Mouse (Mus musculus) hindbrain, embryonic 15.5 days (tissue): Measurements from ENCODE around the gene Nlrp3. TPM values are rescaled to one million over a fixed set of nuclear protein-coding genes. Genes with fewer than 3 reads are reported as not detected.

Experiments
- ATAC-seq: fragments of 200-750 bp; cut with Nextera tagmentation; 2 replicates; pipeline ENCODE4 v1.8.0; 2017; ENCODE audit warnings: low read depth, moderate number of reproducible peaks, moderate TSS enrichment; ENCODE audit not compliant: low FRiP score
- H3K27ac ChIP-seq: fragments of 300-500 bp; sonication (generic); replicated peaks from 2 replicates; pipeline ENCODE4 v1.5.1; 2015; ENCODE audit warnings: mild to moderate bottlenecking, inconsistent platforms
- H3K27me3 ChIP-seq: fragments of 300-500 bp; sonication (generic); 2 replicates; pipeline ENCODE4 v1.6.1; 2015; ENCODE audit warnings: control low read depth, inconsistent platforms
- H3K36me3 ChIP-seq: fragments of 300-500 bp; sonication (generic); 2 replicates; pipeline ENCODE4 v1.6.1; 2015; ENCODE audit warnings: control low read depth, inconsistent platforms
- H3K4me1 ChIP-seq: fragments of 300-500 bp; sonication (generic); replicated peaks from 2 replicates; pipeline ENCODE4 v1.6.1; 2015; ENCODE audit warnings: control low read depth, inconsistent platforms
- H3K4me2 ChIP-seq: fragments of 300-500 bp; sonication (generic); 2 replicates; pipeline ENCODE4 v1.6.1; 2015; ENCODE audit warnings: moderate library complexity, mild to moderate bottlenecking, inconsistent platforms
- H3K4me3 ChIP-seq: fragments of 300-500 bp; sonication (generic); 2 replicates; pipeline ENCODE4 v1.5.1; 2015; ENCODE audit warnings: mild to moderate bottlenecking, inconsistent platforms
- H3K9ac ChIP-seq: fragments of 300-500 bp; sonication (generic); 2 replicates; pipeline ENCODE4 v1.6.1; 2015; ENCODE audit warnings: inconsistent platforms
- H3K9me3 ChIP-seq: fragments of 300-500 bp; sonication (generic); 2 replicates; pipeline ENCODE4 v1.6.1; 2016; ENCODE audit warnings: control low read depth, inconsistent platforms
- WGBS: fragments of 180-500 bp; shearing (Covaris S2); methylation state at CpG from one replicate; pipeline ENCODE4 v1.1.7; 2015; 5-methylcytosine and 5-hydroxymethylcytosine counted together
- polyA plus RNA-seq: library from polyadenylated mRNA; unstranded; fragments of >200 nt; fragmentation: Nextera tagmentation; extraction: Ambion mirVana; gene quantifications from 2 replicates; pipeline ENCODE4 v1.2.1, GENCODE M21; 2015

Gene Nlrp3
- polyA plus RNA-seq, 1 experiment from 2014 or later = 0.23 TPM

DNA sequence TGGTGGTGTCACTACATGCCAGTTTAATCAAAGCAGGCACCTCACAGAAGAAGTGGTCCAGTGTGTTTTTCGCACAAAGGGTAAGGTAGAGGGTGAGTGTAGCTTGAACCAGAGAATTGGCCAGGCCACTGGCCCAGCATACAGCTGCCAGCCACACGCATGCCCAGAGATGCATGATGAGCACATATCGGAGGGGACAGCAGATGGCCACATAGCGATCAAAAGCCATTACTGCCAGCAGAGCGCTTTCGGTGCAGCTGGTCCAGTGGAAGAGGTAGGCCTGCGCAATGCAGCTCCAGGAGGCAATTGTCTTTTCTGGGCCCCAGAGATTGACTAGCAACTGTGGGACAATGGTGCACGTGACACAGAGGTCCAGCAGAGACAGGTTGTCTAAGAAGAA, 48.1 kb downstream of the Nlrp3 start:
- 71% methylated on average over 8 of the region's 8 CpGs for WGBS
- ATAC-seq = no peak
- Histone ChIP-seq H3K36me3 (no peaks in the 10 kb centered on the region), H3K4me3 (no peak overlapping the region), H3K27me3 (no peaks in the 10 kb centered on the region), H3K9ac (no peak overlapping the region), H3K4me1 (no peaks in the 10 kb centered on the region), H3K27ac (no peak overlapping the region), H3K9me3 (no peaks in the 10 kb centered on the region), H3K4me2 (no peak overlapping the region)

DNA sequence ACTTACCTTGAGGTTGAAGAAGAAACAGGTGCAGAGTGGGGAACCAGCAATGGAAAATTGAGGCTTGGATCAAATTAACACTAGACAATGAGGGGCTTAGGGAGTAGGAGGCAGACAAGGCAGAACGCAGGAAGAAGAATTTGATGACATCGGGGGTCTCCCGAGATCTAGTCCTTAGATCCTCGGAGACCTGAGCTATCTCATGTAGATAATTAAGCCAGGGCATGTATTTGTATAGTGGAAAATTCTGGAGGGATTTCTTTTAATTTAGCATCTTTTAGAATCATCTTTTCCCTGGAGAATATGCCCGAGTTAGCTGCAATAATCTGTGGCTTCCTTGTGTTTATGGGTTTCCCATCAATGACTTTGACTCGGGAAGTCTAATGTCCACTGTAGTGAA, 51.8 kb downstream of the Nlrp3 start, which contains the start of gene Olfr223:
Olfr223 (minus strand) TSS at position 101 of the 400 bp plus-strand sequence.
- Histone ChIP-seq H3K4me3 (no peak within 1 kb of the TSS), H3K9me3 (no peaks in the 10 kb centered on the region), H3K4me2 (no peak within 1 kb of the TSS), H3K9ac (no peak within 1 kb of the TSS), H3K36me3 (no peaks in the 10 kb centered on the region), H3K27ac (no peak within 1 kb of the TSS), H3K4me1 (no peaks in the 10 kb centered on the region), H3K27me3 (no peaks in the 10 kb centered on the region)
- WGBS = 81% methylated on average over 6 of the region's 6 CpGs
- no peak for ATAC-seq

DNA sequence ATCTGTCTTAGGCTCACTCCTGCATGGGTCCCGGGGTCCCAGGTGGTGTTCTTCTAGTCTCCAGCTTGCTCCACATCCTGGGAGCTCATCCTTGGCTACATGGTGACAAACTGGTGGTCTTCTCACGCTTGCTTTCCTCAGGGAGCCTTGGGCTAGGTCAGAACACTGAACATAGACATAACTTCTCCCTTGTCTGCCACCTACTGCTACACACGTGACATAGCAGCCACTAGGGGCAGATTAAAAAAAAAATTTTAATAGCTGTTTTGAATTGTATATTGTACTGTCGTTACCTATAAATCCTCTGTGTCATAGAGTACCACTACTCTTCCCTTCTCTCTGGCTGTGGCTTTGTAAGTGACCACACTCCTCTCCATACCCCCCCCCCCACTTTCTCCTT, 54.7 kb downstream of the Nlrp3 start:
- 50% methylated on average over 4 of the region's 4 CpGs for WGBS
- H3K4me1 ChIP-seq = no peaks in the 10 kb centered on the region
- no peak overlapping the region for H3K4me2 ChIP-seq
- ATAC-seq = no peak
- no peak overlapping the region for H3K4me3 ChIP-seq
- no peak overlapping the region for H3K27ac ChIP-seq
- H3K9me3 ChIP-seq = no peaks in the 10 kb centered on the region
- H3K9ac ChIP-seq = no peak overlapping the region
- H3K27me3 ChIP-seq = no peaks in the 10 kb centered on the region
- H3K36me3 ChIP-seq = no peaks in the 10 kb centered on the region

DNA sequence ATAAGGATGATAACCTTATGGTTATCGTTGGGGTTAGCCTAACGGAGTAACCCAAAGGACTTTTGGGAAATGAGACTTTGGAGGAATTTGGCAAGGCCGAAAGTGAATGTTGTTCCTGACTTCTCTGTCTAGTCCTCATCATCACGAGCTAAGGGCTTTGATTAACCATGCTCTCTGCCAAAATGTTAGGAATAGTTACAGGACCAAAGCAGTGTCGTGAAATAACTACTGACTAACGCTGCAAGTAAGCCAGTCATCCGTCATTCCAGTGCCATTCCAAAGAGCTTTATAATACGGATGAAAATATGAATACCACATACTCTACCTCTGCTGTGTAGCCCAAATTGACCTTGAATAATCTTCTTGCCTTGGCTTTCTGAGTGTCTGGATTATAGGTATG, 55.6 kb downstream of the Nlrp3 start:
- WGBS = 85% methylated on average over 8 of the region's 8 CpGs
- H3K4me2 ChIP-seq = no peak overlapping the region
- H3K4me1 ChIP-seq = no peaks in the 10 kb centered on the region
- H3K36me3 ChIP-seq = no peaks in the 10 kb centered on the region
- no peak overlapping the region for H3K27ac ChIP-seq
- no peaks in the 10 kb centered on the region for H3K27me3 ChIP-seq
- no peak for ATAC-seq
- H3K4me3 ChIP-seq = no peak overlapping the region
- H3K9ac ChIP-seq = no peak overlapping the region
- H3K9me3 ChIP-seq = no peaks in the 10 kb centered on the region

DNA sequence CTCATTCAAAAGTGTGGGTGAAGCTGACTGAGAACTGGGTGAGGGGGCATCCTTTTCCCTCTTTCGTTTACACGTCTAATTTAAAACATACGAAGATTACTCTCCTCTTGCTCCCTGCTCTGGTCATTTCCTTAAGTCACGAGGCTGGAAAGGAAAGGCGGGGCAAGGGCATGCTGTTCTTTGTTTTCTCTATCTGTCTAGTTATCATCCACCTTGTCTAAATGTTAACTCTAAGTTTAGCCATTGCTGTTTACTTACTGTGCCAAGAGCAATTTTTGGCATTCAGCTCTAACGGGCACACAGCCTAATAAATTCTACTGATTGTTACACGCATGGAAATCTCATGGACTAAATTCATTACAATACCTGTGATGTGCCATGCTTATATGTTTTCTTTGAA, 57.8 kb downstream of the Nlrp3 start:
- Histone ChIP-seq H3K9ac (no peak overlapping the region), H3K36me3 (no peaks in the 10 kb centered on the region), H3K4me2 (no peak overlapping the region), H3K4me1 (no peaks in the 10 kb centered on the region), H3K27me3 (no peaks in the 10 kb centered on the region), H3K27ac (no peak overlapping the region), H3K4me3 (no peak overlapping the region), H3K9me3 (no peaks in the 10 kb centered on the region)
- ATAC-seq = no peak
- 78% methylated on average over 7 of the region's 7 CpGs for WGBS

DNA sequence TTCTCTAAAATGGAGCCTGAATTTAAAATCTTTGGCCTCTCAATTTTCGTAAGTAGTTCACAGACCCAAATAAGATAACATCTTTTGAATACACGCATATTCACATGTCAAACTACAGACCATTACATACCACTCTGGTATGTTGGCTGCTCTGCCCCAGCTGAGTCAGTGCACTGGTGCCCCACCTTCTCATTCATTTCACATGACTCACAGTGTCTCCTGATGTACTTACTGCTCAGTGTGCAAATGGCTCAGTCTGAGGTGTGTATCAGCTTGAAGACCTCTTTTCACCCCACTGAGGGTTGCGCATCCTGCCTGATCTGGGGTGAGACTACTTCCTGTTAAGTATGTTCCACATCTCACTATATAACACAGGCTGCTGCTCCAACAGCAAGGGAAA, 59.5 kb downstream of the Nlrp3 start:
- Histone ChIP-seq H3K9me3 (no peaks in the 10 kb centered on the region), H3K27me3 (no peaks in the 10 kb centered on the region), H3K9ac (no peak overlapping the region), H3K4me1 (no peaks in the 10 kb centered on the region), H3K36me3 (no peaks in the 10 kb centered on the region), H3K4me2 (no peak overlapping the region), H3K27ac (no peak overlapping the region), H3K4me3 (no peak overlapping the region)
- 95% methylated on average over 3 of the region's 3 CpGs for WGBS
- ATAC-seq = no peak

DNA sequence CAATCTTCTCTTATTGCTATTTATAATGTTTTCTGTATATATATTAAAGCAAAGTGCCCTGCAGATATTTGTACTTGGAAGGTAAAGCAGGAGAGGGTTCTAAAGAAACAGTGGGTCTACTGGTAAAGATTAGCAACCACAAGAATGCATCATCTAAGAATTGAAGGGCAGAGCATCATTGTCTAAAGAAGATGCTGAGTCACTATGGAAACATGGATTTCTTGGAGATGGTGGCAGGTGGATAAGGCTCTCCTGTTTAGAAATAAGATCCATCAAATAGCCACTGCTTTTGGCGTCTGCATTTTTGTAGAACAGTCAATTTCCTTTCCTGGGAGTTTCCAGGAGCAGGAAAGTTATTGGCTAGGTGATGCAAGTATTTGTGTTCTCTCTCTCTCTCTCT, 60.9 kb downstream of the Nlrp3 start:
- Histone ChIP-seq H3K9ac (no peak overlapping the region), H3K27me3 (no peaks in the 10 kb centered on the region), H3K4me3 (no peak overlapping the region), H3K27ac (no peak overlapping the region), H3K9me3 (no peaks in the 10 kb centered on the region), H3K4me1 (no peaks in the 10 kb centered on the region), H3K36me3 (no peaks in the 10 kb centered on the region), H3K4me2 (no peak overlapping the region)
- WGBS = 78% methylated on average over 1 of the region's 1 CpGs
- no peak for ATAC-seq

DNA sequence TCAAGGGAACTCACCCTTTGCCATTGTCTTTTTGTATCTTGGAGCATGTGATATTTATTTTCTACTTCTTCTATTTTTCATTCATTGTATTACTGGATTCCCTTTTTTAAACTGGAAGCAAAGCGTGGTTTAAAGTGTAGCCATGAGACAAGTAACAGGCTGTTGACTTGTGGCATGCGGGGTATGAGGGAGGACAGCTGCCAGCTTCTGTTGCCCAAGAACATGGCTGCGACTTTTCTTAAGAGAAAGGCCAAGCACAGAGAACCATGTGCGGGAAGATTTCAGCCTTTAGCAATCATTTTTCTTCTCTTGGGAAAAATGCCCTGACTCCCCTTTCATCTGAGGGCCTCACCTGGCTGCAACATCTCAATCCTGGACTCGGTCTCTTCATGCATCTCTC, 70.3 kb downstream of the Nlrp3 start:
- no peaks in the 10 kb centered on the region for H3K27me3 ChIP-seq
- 91% methylated on average over 5 of the region's 5 CpGs for WGBS
- H3K9ac ChIP-seq = no peak overlapping the region
- no peak overlapping the region for H3K27ac ChIP-seq
- H3K4me3 ChIP-seq = no peak overlapping the region
- H3K36me3 ChIP-seq = no peaks in the 10 kb centered on the region
- no peak for ATAC-seq
- no peaks in the 10 kb centered on the region for H3K4me1 ChIP-seq
- H3K4me2 ChIP-seq = no peak overlapping the region
- H3K9me3 ChIP-seq = no peaks in the 10 kb centered on the region

DNA sequence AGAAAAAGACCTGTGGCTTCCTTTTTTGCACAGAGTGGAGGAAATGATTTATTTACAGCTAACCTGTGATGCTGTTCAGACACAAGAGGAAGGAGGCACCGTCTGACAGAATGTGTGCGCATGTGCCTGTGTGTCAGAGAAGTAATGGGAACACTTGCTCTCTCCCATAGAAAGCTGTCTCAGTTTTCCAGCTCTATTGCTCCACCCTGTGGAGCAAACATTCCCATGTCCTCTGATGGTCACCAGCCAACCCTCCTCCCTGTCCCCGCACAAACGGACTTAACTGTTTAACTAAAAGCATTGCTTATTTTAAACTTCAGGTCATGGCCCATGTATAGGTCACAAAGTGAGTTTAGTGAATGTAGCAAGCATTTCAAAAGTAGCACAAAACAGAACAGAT, 72.8 kb downstream of the Nlrp3 start:
- no peaks in the 10 kb centered on the region for H3K36me3 ChIP-seq
- H3K9me3 ChIP-seq = no peaks in the 10 kb centered on the region
- no peak overlapping the region for H3K9ac ChIP-seq
- no peak overlapping the region for H3K4me3 ChIP-seq
- ATAC-seq = no peak
- H3K4me2 ChIP-seq = no peak overlapping the region
- H3K4me1 ChIP-seq = no peaks in the 10 kb centered on the region
- H3K27me3 ChIP-seq = no peaks in the 10 kb centered on the region
- no peak overlapping the region for H3K27ac ChIP-seq
- WGBS = 51% methylated on average over 4 of the region's 4 CpGs

Other genes starting within 250 kb of the Nlrp3 start
- 3.5 and 4.1 TPM in 2 replicates for gene Wnt9a, start 234.6 kb upstream of the Nlrp3 start, polyA plus RNA-seq
- not detected in 2 replicates for gene Prss38, start 165.9 kb upstream of the Nlrp3 start, polyA plus RNA-seq
- 18.2 and 18.8 TPM in 2 replicates for gene Jmjd4, start 91.5 kb upstream of the Nlrp3 start, polyA plus RNA-seq
- gene Snap47, start 90.4 kb upstream of the Nlrp3 start, polyA plus RNA-seq = 534 and 558 TPM in 2 replicates
- 12.6 and 12.7 TPM in 2 replicates for gene Zfp867, start 69.1 kb upstream of the Nlrp3 start, polyA plus RNA-seq
- gene Zkscan17, start 14.8 kb upstream of the Nlrp3 start, polyA plus RNA-seq = 13.9 and 14.7 TPM in 2 replicates
- gene Olfr222, start 34.7 kb downstream of the Nlrp3 start, polyA plus RNA-seq = not detected in 2 replicates
- not detected in 2 replicates for gene Olfr223, start 51.7 kb downstream of the Nlrp3 start, polyA plus RNA-seq
- gene Mprip, start 119.7 kb downstream of the Nlrp3 start, polyA plus RNA-seq = 78.7 and 80.4 TPM in 2 replicates
- 15.1 and 16.4 TPM in 2 replicates for gene Pld6, start 246.1 kb downstream of the Nlrp3 start, polyA plus RNA-seq